In genomic region chr16:32098897-32099637, GRCm38 (mm10) we compare ENCODE assay signal across 8 mouse cellular contexts. TPM values are rescaled to one million over a fixed set of nuclear protein-coding genes. Genes with fewer than 3 reads are reported as not detected.
DNase-seq lines count a peak whose midpoint lies in the region; ATAC-seq lines count a peak whose summit lies in the region.

No protein-coding gene starts in this region.

- peaks cover 34% of the 10 kb centered on the region for H3K36me3 ChIP-seq in forebrain, embryonic 13.5 days (ENCODE audit: poor library complexity, severe bottlenecking)
- 0 out of 2 replicates have a peak, but pooled peaks cover 6% of the 10 kb centered on the region for H3K36me3 ChIP-seq in liver, embryonic 13.5 days
- peaks cover 2% of the 10 kb centered on the region; the same call in 1 of the 2 replicates for H3K36me3 ChIP-seq in stomach, embryonic 16.5 days (ENCODE audit: control insufficient read depth, insufficient read depth, low read length)

- peak overlapping the region; percentile 96 for H3K9ac ChIP-seq in forebrain, embryonic 13.5 days
- peak overlapping the region; percentile 91 for H3K9ac ChIP-seq in liver, embryonic 13.5 days
- peak overlapping the region; percentile 87 for H3K9ac ChIP-seq in stomach, embryonic 16.5 days (ENCODE audit: low read length)

- H3K4me2 ChIP-seq in forebrain, embryonic 13.5 days: peak overlapping the region; percentile 79
- peak overlapping the region; percentile 98 for H3K4me2 ChIP-seq in liver, embryonic 13.5 days
- H3K4me2 ChIP-seq in stomach, embryonic 16.5 days (ENCODE audit: low read depth, low read length): peak overlapping the region; percentile 58

- no peaks in the 10 kb centered on the region for H3K9me3 ChIP-seq in forebrain, embryonic 13.5 days (replicated peaks)
- H3K9me3 ChIP-seq in liver, embryonic 13.5 days (replicated peaks): no peaks in the 10 kb centered on the region
- H3K9me3 ChIP-seq in stomach, embryonic 16.5 days (replicated peaks; ENCODE audit: control insufficient read depth, low read length): no peaks in the 10 kb centered on the region

- DNase-seq in embryo, embryonic 11.5 days (ENCODE audit: low read depth, low spot score): peak; percentile 19
- DNase-seq in embryo, embryonic 9.5 days (ENCODE audit: extremely low spot score): no peak
- DNase-seq in CD4-positive, CD25-positive, alpha-beta regulatory T cell, adult 2 months (ENCODE audit: low read depth, low spot score): peak; percentile 36
- no peak for DNase-seq in liver, embryonic 13.5 days
- DNase-seq in gastrocnemius, postnatal 10 days: no peak
- DNase-seq in c-Kit-positive CD71-positive TER-119-positive erythroid progenitor cells, embryonic 14.5 days (ENCODE audit: low spot score): no peak

- peak overlapping the region; percentile 97 for H3K4me3 ChIP-seq in forebrain, embryonic 13.5 days
- H3K4me3 ChIP-seq in liver, embryonic 13.5 days (replicated peaks): peak overlapping the region; percentile 93
- H3K4me3 ChIP-seq in stomach, embryonic 16.5 days (replicated peaks; ENCODE audit: low read length): peak overlapping the region; percentile 74

- H3K27ac ChIP-seq in forebrain, embryonic 13.5 days: peak overlapping the region; percentile 78
- peak overlapping the region; percentile 80 for H3K27ac ChIP-seq in liver, embryonic 13.5 days
- peak overlapping the region; percentile 78 for H3K27ac ChIP-seq in stomach, embryonic 16.5 days (ENCODE audit: low read length)

- no peaks in the 10 kb centered on the region for H3K27me3 ChIP-seq in forebrain, embryonic 13.5 days
- H3K27me3 ChIP-seq in liver, embryonic 13.5 days: no peaks in the 10 kb centered on the region
- H3K27me3 ChIP-seq in stomach, embryonic 16.5 days (ENCODE audit: control insufficient read depth, insufficient read depth, low read length): no peaks in the 10 kb centered on the region

- H3K4me1 ChIP-seq in forebrain, embryonic 13.5 days: peaks cover 20% of the 10 kb centered on the region
- H3K4me1 ChIP-seq in liver, embryonic 13.5 days (replicated peaks): peaks cover 18% of the 10 kb centered on the region
- peaks cover 11% of the 10 kb centered on the region; the same call in 1 of the 2 replicates for H3K4me1 ChIP-seq in stomach, embryonic 16.5 days (ENCODE audit: control insufficient read depth, insufficient read depth, low read length)

- ATAC-seq in forebrain, embryonic 13.5 days: peak; percentile 76
- peak; percentile 73 for ATAC-seq in liver, embryonic 13.5 days (ENCODE audit: low read depth)
- peak; percentile 79 for ATAC-seq in stomach, embryonic 16.5 days (ENCODE audit: insufficient read depth, low FRiP score)

- WGBS in forebrain, embryonic 13.5 days: under 1% methylated on average over 32 of the region's 39 CpGs
- under 1% methylated on average over 39 of the region's 39 CpGs for WGBS in liver, embryonic 13.5 days (ENCODE audit: insufficient replicate concordance)
- WGBS in stomach, embryonic 16.5 days: under 1% methylated on average over 39 of the region's 39 CpGs

RNA-seq across cellular contexts. Expression of gene Pigx, which starts 0.5 kb away (rescaled TPM):
- polyA plus RNA-seq in forebrain, embryonic 13.5 days (2015; fragmentation: Nextera tagmentation; extraction: Ambion mirVana): 148 and 158 TPM in 2 replicates
- polyA plus RNA-seq in liver, embryonic 13.5 days (2015; fragmentation: Nextera tagmentation; extraction: Ambion mirVana): 29.2 and 29.5 TPM in 2 replicates
- polyA plus RNA-seq in stomach, embryonic 16.5 days (2015; fragmentation: Nextera tagmentation; extraction: Ambion mirVana): 74.6 and 80.1 TPM in 2 replicates
- 10 to 100 TPM; 15.9 to 16.1 TPM for total RNA-seq in gastrocnemius, postnatal 10 days (2021)

RNA-seq across cellular contexts. Expression of gene Cep19, which starts 0.5 kb away (rescaled TPM):
- polyA plus RNA-seq in forebrain, embryonic 13.5 days (2015; fragmentation: Nextera tagmentation; extraction: Ambion mirVana): 39.5 and 44.3 TPM in 2 replicates
- polyA plus RNA-seq in liver, embryonic 13.5 days (2015; fragmentation: Nextera tagmentation; extraction: Ambion mirVana): 6.2 and 8.0 TPM in 2 replicates
- 27.0 and 28.7 TPM in 2 replicates for polyA plus RNA-seq in stomach, embryonic 16.5 days (2015; fragmentation: Nextera tagmentation; extraction: Ambion mirVana)
- 1 to 10 TPM; 6.3 to 7.3 TPM for total RNA-seq in gastrocnemius, postnatal 10 days (2021)

RNA-seq across cellular contexts. Expression of gene Pak2, which starts 19.9 kb away (rescaled TPM):
- polyA plus RNA-seq in forebrain, embryonic 13.5 days (2015; fragmentation: Nextera tagmentation; extraction: Ambion mirVana): 42.5 and 45.4 TPM in 2 replicates
- polyA plus RNA-seq in liver, embryonic 13.5 days (2015; fragmentation: Nextera tagmentation; extraction: Ambion mirVana): 10.7 and 14.6 TPM in 2 replicates
- 38.0 and 38.7 TPM in 2 replicates for polyA plus RNA-seq in stomach, embryonic 16.5 days (2015; fragmentation: Nextera tagmentation; extraction: Ambion mirVana)
- 10 to 100 TPM; 22.7 to 26.7 TPM for total RNA-seq in gastrocnemius, postnatal 10 days (2021)

Comparison
In these comparisons a context has a peak if more than half of its experiments do, and no peak if none do; other contexts are left out.
1. DNase-seq: peak in embryo, embryonic 11.5 days (single experiment) and CD4-positive, CD25-positive, alpha-beta regulatory T cell, adult 2 months (single experiment); none in embryo, embryonic 9.5 days (single experiment), liver, embryonic 13.5 days (single experiment), gastrocnemius, postnatal 10 days (single experiment) and c-Kit-positive CD71-positive TER-119-positive erythroid progenitor cells, embryonic 14.5 days (single experiment).
2. Peak in every context shown above with its lines, with median percentiles within 50 percentile points of each other: ATAC-seq, H3K27ac ChIP-seq, H3K4me2 ChIP-seq, H3K4me3 ChIP-seq and H3K9ac ChIP-seq.